8 mouse cellular contexts compared by ENCODE assay signal in genomic region chr14:118910332-118911222, GRCm38 (mm10). TPM values are rescaled to one million over a fixed set of nuclear protein-coding genes. Genes with fewer than 3 reads are reported as not detected.
DNase-seq lines count a peak whose midpoint lies in the region; ATAC-seq and TF ChIP-seq lines count a peak whose summit lies in the region.

No protein-coding gene starts in this region.

- peak; percentile 81 to 83 for DNase-seq in left cerebral cortex, adult 18-20 months (ENCODE audit: low spot score in 2 of 2)
- DNase-seq in left cerebral cortex, adult 11 months (ENCODE audit: low spot score), result no peak
- peak; percentile 66 to 79 for DNase-seq in cerebellum, postnatal 14 days
- peak; percentile 65 to 81 for DNase-seq in frontal cortex, postnatal 36 days (ENCODE audit: low spot score in 2 of 2)
- peak; percentile 64 for DNase-seq in hindbrain, embryonic 14.5 days (ENCODE audit: low spot score)
- peak; percentile 72 to 77 for DNase-seq in left cerebral cortex, adult 2 months (ENCODE audit: extremely low spot score in 1 of 2, low spot score in 2 of 2)
- peak; percentile 73 to 84 for DNase-seq in lung, postnatal 4 days
- DNase-seq in right cerebral cortex, postnatal 25 days, result peak; percentile 73

- H3K4me3 ChIP-seq in hindbrain, embryonic 14.5 days (replicated peaks; ENCODE audit: low read length), result no peak overlapping the region
- H3K4me3 ChIP-seq in left cerebral cortex, adult 2 months, result no peak overlapping the region

- H3K27me3 ChIP-seq in hindbrain, embryonic 14.5 days (ENCODE audit: control insufficient read depth, insufficient read depth, low read length), result no peaks in the 10 kb centered on the region

- TF ChIP-seq CTCF in left cerebral cortex, adult 2 months (IDR thresholded peaks at IDR 0.05), result peak; percentile 72

- peaks cover 97% of the 10 kb centered on the region for H3K36me3 ChIP-seq in hindbrain, embryonic 14.5 days (replicated peaks; ENCODE audit: control insufficient read depth, insufficient read depth)

- H3K4me2 ChIP-seq in hindbrain, embryonic 14.5 days (replicated peaks), result no peak overlapping the region

- no peaks in the 10 kb centered on the region for H3K4me1 ChIP-seq in hindbrain, embryonic 14.5 days (replicated peaks; ENCODE audit: control insufficient read depth, insufficient read depth, low read length)

- H3K9me3 ChIP-seq in hindbrain, embryonic 14.5 days (ENCODE audit: control insufficient read depth, low read length), result no peaks in the 10 kb centered on the region

- no peak overlapping the region for H3K27ac ChIP-seq in hindbrain, embryonic 14.5 days
- peak overlapping the region; percentile 33; the same call in 1 of the 2 replicates for H3K27ac ChIP-seq in left cerebral cortex, adult 2 months

- WGBS in hindbrain, embryonic 14.5 days, result 71% methylated on average over 29 of the region's 29 CpGs

- ATAC-seq in hindbrain, embryonic 14.5 days (ENCODE audit: low FRiP score), result no peak

- intact Hi-C loops in left cerebral cortex, adult 2 months (cut with DNase I), result loop anchor here (5.0 kb wide), 2 partner anchors 67 to 88 kb away; no protein-coding TSS in a partner anchor

- no peak overlapping the region for H3K9ac ChIP-seq in hindbrain, embryonic 14.5 days

RNA-seq across cellular contexts. Expression of gene Dzip1, which starts 14.7 kb away (rescaled TPM):
- 100 to 1,000 TPM; 107 to 113 TPM for total RNA-seq in left cerebral cortex, adult 18-20 months (2021)
- 105 and 122 TPM in 2 replicates for polyA plus RNA-seq in hindbrain, embryonic 14.5 days (2014; fragmentation: Nextera tagmentation; extraction: Ambion mirVana)
- 100 to 1,000 TPM; 101 to 117 TPM for total RNA-seq in left cerebral cortex, adult 2 months (2021)

RNA-seq across cellular contexts. Expression of gene Dnajc3, which starts 27.2 kb away (rescaled TPM):
- 10 to 100 TPM; 38.8 to 44.4 TPM for total RNA-seq in left cerebral cortex, adult 18-20 months (2021)
- polyA plus RNA-seq in hindbrain, embryonic 14.5 days (2014; fragmentation: Nextera tagmentation; extraction: Ambion mirVana), result 25.3 and 29.9 TPM in 2 replicates
- 10 to 100 TPM; 37.2 to 38.7 TPM for total RNA-seq in left cerebral cortex, adult 2 months (2021)
